Mouse (Mus musculus): ENCODE results near the gene Rad17. TPM values are rescaled to one million over a fixed set of nuclear protein-coding genes. Genes with fewer than 3 reads are reported as not detected.

Rad17 gene
- 24.3 TPM for polyA plus RNA-seq (2021)

- ChIA-PET POLR2A (interaction anchor here (0.6 kb wide), 1 partner anchor 158 kb away, joined by 4 read pairs; no protein-coding TSS in a partner anchor), CTCF (interaction anchor here (2.0 kb wide), 1 partner anchor 9 kb away, joined by 5 read pairs; no protein-coding TSS in a partner anchor)
- in situ Hi-C loops (cut with MboI; ENCODE audit: low pct_unique_long_range_greater_than_20kb) = no loop called here
- ATAC-seq (peak; percentile 82), DNase-seq (ENCODE audit: low read depth, low spot score) (peak; percentile 56)
- TF ChIP-seq CTCF (IDR thresholded peaks at IDR 0.05) = no peak
- H3K27me3 ChIP-seq = no peaks in the 10 kb centered on the region
These were observed at the start of gene Rad17, which contains the start of gene Ak6 for GRCm38 (mm10) chr13:100650550-100651438. Gene Rad17, minus strand, starts transcription at chr13:100651051. Gene Ak6, plus strand, starts transcription at chr13:100650979.

DNA sequence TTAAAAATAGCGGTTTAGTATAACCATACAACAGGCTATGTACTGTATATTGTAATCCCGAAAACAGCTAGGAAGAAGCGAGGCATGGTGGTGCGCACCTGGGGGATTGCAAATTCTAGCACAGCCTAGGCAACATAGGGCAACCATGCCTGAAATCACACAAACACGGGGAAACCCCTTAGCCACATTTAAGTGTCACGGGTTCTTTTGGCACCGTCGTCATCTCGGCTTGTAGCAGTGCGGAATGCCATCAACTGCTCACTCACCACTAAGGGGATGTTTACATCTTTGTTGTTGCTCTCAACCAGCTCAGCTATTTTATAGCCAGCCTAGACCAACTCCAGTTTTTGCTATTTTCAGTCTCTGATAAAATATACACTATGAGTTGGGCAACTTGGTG lies 48.0 kb upstream of the Rad17 start:
- ChIA-PET POLR2A (no interaction called here), CTCF (no interaction called here)
- DNase-seq (ENCODE audit: low read depth, low spot score) = no peak
- no peaks in the 10 kb centered on the region for H3K27me3 ChIP-seq
- ATAC-seq = no peak
- TF ChIP-seq CTCF (IDR thresholded peaks at IDR 0.05) = no peak
- in situ Hi-C loops (cut with MboI; ENCODE audit: low pct_unique_long_range_greater_than_20kb) = no loop called here

DNA sequence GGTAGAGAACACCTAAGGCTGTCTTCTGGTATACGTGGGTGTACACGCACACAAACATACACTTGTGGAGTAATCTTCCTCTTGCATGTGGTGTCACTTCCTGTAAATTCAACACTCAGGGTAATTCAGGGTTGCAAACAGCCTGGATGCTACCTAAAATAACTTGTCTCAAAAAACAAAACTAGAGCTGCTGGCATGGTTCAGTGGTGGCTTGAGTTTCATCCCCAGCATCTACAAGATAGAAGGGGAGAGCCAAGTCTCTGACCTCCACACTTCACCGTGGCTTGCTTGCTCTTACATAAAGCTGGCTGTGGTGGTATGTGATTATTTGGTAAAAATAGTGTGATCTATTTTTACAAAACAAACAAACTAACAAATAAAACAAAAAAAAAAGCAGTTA lies 46.7 kb upstream of the Rad17 start:
- in situ Hi-C loops (cut with MboI; ENCODE audit: low pct_unique_long_range_greater_than_20kb) = no loop called here
- POLR2A ChIA-PET = no interaction called here
- CTCF ChIA-PET = no interaction called here
- DNase-seq (ENCODE audit: low read depth, low spot score) = no peak
- no peaks in the 10 kb centered on the region for H3K27me3 ChIP-seq
- no peak for ATAC-seq
- TF ChIP-seq CTCF (IDR thresholded peaks at IDR 0.05) = no peak

DNA sequence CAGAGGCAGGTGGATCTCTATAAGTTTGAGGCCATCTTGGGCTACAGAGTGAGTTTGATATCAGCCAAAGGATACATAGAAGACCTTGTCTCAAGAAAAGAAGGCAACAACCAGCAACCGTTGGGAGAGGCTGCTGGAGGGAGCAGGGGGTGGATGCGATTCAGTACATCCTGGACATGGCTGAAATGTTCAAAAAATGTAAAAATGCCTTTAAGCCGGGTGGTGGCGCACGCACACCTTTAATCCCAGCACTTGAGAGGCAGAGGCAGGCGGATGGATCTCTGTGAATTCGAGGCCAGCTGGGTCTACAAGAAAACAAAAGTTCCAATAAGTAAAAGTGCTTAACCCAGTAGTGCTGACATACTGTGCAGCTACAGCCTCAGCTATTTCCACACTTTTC lies 36.7 kb upstream of the Rad17 start:
- CTCF ChIA-PET = no interaction called here
- TF ChIP-seq CTCF (IDR thresholded peaks at IDR 0.05) = no peak
- in situ Hi-C loops (cut with MboI; ENCODE audit: low pct_unique_long_range_greater_than_20kb) = no loop called here
- DNase-seq (ENCODE audit: low read depth, low spot score) = no peak
- ATAC-seq = no peak
- H3K27me3 ChIP-seq = no peaks in the 10 kb centered on the region
- POLR2A ChIA-PET = no interaction called here

GRCm38 (mm10) chr13:100684355-100684754 lies 33.5 kb upstream of the Rad17 start:
- no peak for ATAC-seq
- in situ Hi-C loops (cut with MboI; ENCODE audit: low pct_unique_long_range_greater_than_20kb) = no loop called here
- ChIA-PET CTCF (no interaction called here), POLR2A (no interaction called here)
- DNase-seq (ENCODE audit: low read depth, low spot score) = no peak
- TF ChIP-seq CTCF (IDR thresholded peaks at IDR 0.05) = peak; percentile 69
- no peaks in the 10 kb centered on the region for H3K27me3 ChIP-seq

DNA sequence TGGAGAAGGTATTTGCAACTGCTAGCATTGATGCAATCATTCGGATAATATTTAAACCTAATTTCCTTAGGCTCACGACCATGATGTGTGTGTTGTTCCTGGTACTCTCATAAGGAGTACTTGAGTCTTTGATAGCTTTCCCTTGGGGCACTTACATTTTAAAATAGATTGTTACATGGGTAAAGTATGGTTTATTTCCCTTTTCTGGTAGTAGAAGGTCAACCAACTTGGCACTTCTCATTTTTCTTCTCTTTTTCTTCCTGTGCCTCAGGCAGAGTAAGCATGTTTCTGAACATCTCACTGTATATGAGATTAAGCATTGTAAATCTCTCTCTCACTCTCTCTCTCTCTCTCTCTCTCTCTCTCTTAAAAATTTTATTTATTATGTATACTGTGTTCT lies 32.0 kb upstream of the Rad17 start:
- TF ChIP-seq CTCF (IDR thresholded peaks at IDR 0.05) = no peak
- CTCF ChIA-PET = no interaction called here

GRCm38 (mm10) chr13:100681615-100682014 lies 30.8 kb upstream of the Rad17 start:
- DNase-seq (ENCODE audit: low read depth, low spot score) (no peak), ATAC-seq (no peak)
- POLR2A ChIA-PET = no interaction called here
- no peak for TF ChIP-seq CTCF (IDR thresholded peaks at IDR 0.05)
- CTCF ChIA-PET = interaction anchor here (1.1 kb wide), 1 partner anchor 12 kb away, joined by 3 read pairs; no protein-coding TSS in a partner anchor
- no peaks in the 10 kb centered on the region for H3K27me3 ChIP-seq
- in situ Hi-C loops (cut with MboI; ENCODE audit: low pct_unique_long_range_greater_than_20kb) = no loop called here

More for the DNA sequence above, 32.0 kb upstream of the Rad17 start:
- in situ Hi-C loops (cut with MboI; ENCODE audit: low pct_unique_long_range_greater_than_20kb) = no loop called here
- POLR2A ChIA-PET = no interaction called here
- ATAC-seq = no peak
- no peak for DNase-seq (ENCODE audit: low read depth, low spot score)
- no peaks in the 10 kb centered on the region for H3K27me3 ChIP-seq

GRCm38 (mm10) chr13:100675936-100676635 lies 25.2 kb upstream of the Rad17 start:
- ATAC-seq (no peak), DNase-seq (ENCODE audit: low read depth, low spot score) (no peak)
- no peak for TF ChIP-seq CTCF (IDR thresholded peaks at IDR 0.05)
- ChIA-PET CTCF (no interaction called here), POLR2A (no interaction called here)
- in situ Hi-C loops (cut with MboI; ENCODE audit: low pct_unique_long_range_greater_than_20kb) = no loop called here
- no peaks in the 10 kb centered on the region for H3K27me3 ChIP-seq

DNA sequence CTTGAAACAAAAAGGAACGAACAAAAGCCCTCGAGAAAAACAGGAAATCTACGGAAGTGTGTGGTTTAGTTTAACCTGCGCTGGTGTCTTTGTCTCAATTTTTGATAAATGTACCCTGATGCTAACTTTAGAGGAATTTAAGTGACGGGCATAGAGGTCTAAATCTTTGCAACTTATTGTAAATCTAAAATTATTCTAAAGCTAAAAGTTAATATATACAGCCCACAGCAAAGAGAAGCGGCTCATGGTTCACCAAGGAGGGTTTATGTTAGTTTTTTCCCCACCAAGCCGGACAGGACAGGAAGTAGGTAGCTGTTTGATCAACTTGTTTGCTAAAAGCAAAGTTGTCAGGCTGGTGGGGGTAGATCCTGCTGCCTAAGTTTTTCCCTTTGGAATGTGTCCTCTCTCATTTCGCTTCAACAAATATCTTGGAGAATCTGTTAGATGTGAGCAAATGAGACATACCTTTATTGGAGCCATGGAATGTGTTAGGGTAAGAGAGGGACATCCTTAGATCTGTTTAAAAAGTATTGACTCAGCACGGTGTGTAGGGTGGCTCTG lies 19.4 kb upstream of the Rad17 start:
- H3K27me3 ChIP-seq = no peaks in the 10 kb centered on the region
- ChIA-PET CTCF (interaction anchor here (2.0 kb wide), 1 partner anchor 10 kb away, joined by 7 read pairs; no protein-coding TSS in a partner anchor), POLR2A (no interaction called here)
- in situ Hi-C loops (cut with MboI; ENCODE audit: low pct_unique_long_range_greater_than_20kb) = no loop called here
- no peak for TF ChIP-seq CTCF (IDR thresholded peaks at IDR 0.05)
- ATAC-seq = no peak
- no peak for DNase-seq (ENCODE audit: low read depth, low spot score)

DNA sequence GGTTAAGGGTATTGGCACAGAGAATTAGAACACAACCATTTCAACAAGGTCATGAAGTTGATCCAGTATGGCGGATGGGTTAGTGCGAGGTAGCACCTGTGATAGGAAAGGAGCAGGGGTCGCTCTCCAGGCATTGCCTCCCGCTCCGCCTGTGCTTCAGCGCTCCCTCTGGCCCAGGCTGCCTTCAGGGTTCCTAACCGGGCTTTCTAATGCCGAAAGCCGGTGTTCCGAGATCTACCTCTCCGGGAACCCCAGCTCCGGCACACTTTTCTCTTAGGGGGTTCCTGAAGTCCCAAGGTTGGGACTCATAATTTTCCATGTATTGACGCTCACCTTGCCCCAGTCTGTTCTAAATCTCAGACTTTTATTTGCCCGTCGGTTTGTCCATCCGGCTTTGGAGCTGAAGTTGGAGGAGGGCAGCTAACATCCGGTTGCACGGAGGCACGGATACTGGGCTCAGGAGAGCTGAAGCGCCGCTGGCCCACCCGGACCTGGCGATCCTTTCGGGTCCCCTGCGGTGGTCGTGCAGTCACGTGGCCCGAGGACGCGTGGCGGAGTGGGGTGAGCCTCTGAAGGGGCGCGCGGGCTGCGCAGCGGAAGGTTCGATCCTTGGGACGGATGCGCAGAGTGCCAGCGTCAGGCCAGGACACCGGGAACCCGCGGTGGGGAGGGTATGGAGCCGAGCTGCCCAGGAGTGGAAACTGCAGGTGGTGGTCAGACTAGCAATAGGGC lies 18.6 kb upstream of the Rad17 start, which contains the start of gene Ccdc125:
Gene Ccdc125 (plus strand): TSS at position 427 of the 732 bp plus-strand sequence.
- ChIA-PET POLR2A (interaction anchor here (0.6 to 1.3 kb wide), 2 partner anchors 9 to 197 kb away, joined by 3 to 4 read pairs; no protein-coding TSS in a partner anchor), CTCF (interaction anchor here (0.7 to 2.0 kb wide), 2 partner anchors 10 to 17 kb away, joined by 3 to 7 read pairs; no protein-coding TSS in a partner anchor)
- no peak for TF ChIP-seq CTCF (IDR thresholded peaks at IDR 0.05)
- in situ Hi-C loops (cut with MboI; ENCODE audit: low pct_unique_long_range_greater_than_20kb) = no loop called here
- DNase-seq (ENCODE audit: low read depth, low spot score) = no peak
- no peaks in the 10 kb centered on the region for H3K27me3 ChIP-seq
- peak; percentile 67 for ATAC-seq

Data from Patski (cell line).